Mouse (Mus musculus): Measurements from ENCODE around the gene Olfr1036.
"Not testable (repeated sequence)": the region's sequence is repeated elsewhere in the genome, so short reads cannot be mapped to it uniquely, and the experiment has no call there.

Olfr1036 gene

GRCm38 (mm10) chr2:86073692-86074091 is at the start of gene Olfr1036:
Gene Olfr1036 (plus strand): TSS chr2:86073992.
- DNase-seq: not testable (repeated sequence)

DNA sequence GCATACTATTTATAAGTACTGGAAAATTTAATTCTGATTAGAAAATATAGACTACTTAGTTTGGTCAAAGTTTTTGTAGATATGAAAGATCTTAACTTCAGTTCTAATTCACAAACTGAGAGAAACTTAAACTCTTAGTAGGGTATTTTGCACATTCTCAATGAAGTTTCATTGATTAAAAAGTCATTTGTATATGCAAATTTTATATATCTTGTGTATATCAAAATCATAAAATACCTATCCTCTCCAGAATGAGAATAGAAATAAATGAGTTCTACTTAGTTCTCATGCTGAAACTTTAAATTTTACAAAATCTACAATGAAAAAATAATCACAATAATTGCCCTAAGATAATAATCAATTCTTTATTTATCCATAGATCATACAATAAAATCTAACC is 28.2 kb upstream of the Olfr1036 start, which contains the start of gene Olfr1034:
TSS of gene Olfr1034 (plus strand) at position 301 of the 400 bp plus-strand sequence.
- DNase-seq: no peak

DNA sequence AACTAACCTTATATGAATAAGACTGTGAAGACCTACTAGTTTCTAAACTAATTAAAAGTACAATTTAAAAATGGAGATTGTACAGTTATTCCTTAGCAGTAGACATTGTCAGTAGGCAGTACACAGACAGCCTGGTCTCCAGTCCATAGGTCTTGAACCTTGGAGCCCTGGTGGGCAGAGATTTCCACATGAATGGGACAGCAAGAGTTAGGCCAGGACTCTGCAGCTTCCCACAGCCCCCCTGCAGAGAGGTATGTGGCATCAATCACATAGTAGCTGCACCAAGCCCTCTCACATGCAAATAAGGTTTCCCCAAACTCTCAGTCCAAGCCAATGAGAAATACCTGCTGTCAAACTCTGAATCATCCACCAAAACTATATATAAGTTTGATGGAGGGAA is 23.0 kb upstream of the Olfr1036 start:
- DNase-seq: not testable (repeated sequence)

DNA sequence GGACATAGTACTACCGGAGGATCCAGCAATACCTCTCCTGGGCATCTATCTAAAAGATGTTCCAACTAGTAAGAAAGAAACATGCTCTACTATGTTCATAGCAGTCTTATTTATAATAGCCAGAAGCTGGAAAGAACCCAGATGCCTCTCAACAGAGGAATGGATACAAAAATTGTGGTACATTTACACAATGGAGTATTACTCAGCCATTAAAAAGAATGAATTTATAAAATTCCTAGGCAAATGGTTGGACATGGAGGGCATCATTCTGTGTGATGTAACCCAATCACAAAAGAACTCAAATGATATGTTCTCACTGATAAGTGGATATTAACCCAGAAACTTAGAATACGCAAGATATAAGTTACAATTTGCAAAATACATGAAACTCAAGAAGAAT is 10.0 kb upstream of the Olfr1036 start:
- DNase-seq: not testable (repeated sequence)

DNA sequence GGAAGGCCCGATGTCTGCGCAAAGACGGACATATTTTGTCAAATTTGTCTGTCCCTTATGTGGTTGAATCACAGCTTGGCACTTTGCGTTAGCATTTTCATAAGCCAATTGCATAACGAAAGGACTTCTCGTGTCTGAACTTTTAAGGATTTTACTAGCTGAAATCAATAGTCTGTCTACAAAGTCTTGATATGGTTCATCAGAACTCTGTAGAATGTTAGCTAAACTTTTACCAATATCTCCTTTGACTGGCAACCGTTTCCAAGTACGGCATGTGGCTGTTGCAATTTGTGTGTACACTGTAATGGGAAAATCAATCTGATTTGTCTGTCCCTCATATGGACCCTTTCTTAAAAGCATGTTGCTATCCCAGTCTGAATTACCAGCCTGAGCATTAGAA is 3.6 kb upstream of the Olfr1036 start:
- DNase-seq: no peak

DNA sequence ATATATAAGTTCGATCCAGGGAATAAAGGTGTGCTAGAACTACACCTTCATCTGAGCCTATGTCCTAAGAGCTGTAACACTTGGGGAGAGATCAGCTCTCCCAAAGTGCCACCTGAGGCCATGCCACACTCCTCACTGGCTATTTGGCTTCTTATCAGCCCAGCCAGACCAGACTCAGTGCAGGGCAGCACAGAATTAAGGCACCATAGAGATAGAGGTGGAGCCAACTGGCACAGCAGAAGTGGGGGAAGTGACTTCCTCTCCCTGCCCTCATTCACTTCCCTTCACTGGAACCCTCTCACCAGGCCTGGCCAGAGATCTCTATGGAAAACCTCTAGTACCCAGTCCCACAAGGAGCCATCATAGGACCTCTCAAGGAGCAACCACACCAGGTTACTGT is 6.7 kb downstream of the Olfr1036 start:
- not testable (repeated sequence) for DNase-seq

GRCm38 (mm10) chr2:86087285-86087684 is 13.5 kb downstream of the Olfr1036 start, which contains the start of gene Olfr1037:
Gene Olfr1037 (minus strand): TSS chr2:86087385.
- DNase-seq: no peak
